Mouse (Mus musculus): Measurements from ENCODE around the gene Slc37a1.
A peak's percentile ranks its signal among the peaks of the same experiment; 100 is the strongest.
"Not testable (repeated sequence)": the region's sequence is repeated elsewhere in the genome, so short reads cannot be mapped to it uniquely, and the experiment has no call there.

Slc37a1 gene

DNA sequence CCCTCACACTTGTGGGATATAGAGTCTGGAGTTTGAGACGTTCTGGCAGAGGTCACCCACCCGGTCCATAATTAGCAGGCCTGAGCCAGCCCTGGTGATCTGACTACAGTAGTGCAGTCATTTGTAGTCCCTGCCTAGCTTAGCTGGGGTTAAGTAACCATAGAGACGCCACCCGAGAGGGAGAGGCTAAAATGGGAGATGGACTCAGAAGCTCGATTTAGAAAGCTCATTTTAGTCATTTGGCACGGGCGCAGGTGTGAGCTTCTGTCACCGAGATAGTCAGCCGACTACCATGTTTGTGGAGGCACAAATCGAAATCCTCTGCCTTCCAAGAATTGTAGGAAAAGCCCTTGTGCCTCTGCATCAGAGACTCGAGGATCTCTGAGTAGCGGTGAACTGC is 34.8 kb downstream of the Slc37a1 start:
- no peak for DNase-seq

DNA sequence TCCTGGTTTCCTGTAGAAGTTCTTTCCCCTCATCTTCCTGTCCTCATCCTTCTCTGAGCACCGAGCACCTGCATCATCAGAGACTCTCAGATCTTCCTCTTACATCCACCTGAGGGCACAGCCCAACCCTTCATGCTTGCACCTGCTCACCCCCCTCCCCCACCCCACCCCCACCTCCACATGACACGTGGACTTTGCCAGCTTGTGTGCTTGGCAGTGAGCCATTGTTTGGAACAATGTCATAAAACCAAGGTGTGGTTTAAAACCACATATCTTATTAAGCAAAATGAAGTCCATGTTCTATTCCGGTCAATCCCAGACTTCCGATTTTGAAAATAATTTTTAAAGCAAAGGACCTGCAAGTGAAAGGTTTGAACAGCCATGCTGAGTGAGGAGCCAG is 35.9 kb downstream of the Slc37a1 start:
- DNase-seq = no peak

DNA sequence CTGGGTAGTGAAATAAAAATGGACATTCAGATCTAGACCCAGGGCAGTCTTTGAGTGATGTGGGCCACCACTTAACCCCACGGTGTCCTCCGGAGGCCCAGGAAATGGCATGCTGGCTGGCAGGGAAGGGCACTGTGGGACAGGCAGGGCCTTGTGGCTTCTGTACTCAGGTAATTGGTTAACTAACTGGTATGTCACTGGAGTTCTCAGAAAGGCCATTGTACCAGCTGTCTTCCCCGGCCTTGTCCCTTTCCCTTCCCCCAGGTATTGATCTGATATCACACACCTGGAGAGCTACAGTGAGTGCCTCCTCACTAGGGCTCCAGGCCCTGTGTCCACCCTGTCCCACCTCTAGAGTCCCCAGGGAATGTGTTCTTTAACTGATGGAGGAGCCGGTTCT is 36.8 kb downstream of the Slc37a1 start:
- DNase-seq = no peak

DNA sequence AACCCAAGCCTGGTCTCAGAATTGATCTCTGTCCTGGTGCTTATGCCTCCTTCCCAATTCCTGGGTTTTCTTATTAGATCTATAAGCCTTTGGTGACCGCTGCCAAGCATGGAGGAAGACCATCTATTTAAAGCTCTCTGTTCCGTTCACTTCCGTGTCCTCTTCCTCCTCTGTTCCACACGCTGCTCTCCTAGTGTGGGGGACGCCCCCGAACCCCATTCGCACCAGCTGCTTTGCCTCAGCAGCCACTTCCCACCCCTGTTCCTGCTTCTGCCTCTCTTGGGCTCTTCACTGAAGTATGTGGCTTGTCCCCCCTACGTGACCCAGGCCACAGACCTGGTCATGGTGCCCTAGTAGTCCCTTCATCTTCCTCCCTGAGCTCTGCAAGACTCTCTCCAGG is 37.6 kb downstream of the Slc37a1 start:
- DNase-seq = no peak

DNA sequence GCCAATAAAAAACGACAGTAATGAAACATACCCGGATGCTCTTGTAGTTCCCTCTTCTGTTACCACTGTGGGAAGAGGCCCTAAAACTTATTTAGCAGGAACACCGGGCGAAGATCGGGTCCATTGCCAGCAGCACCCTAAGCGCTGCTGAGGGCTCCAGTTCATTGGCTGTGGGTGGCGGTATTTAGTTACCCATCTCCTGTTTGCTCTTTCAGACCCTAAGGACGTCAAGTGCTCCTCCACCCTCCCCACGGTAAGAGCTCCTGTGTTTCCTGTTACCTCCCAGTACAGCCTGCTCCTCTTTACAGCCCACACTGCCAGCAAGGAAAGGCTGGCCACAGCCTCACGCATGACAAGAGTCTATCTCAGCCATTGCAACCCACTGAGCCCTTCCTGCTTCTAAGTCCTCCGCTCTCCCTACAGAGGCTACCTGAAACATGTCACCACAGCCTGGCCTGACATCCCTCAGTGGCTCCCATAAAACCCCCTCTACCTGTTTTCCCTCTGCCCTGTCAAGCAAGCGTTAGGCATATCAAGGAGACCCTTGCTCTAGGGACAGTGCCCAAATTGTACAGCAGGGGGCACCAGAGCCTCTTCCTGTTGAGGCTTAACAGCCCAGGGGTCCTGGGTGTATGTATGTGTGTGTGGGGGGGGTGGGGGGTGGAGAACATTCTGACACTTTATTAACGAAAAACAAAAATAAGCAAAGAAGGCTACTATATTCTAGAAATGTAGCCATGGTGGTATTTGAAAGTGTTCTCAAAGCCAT is 39.0 kb downstream of the Slc37a1 start:
- peak; percentile 88 for DNase-seq

DNA sequence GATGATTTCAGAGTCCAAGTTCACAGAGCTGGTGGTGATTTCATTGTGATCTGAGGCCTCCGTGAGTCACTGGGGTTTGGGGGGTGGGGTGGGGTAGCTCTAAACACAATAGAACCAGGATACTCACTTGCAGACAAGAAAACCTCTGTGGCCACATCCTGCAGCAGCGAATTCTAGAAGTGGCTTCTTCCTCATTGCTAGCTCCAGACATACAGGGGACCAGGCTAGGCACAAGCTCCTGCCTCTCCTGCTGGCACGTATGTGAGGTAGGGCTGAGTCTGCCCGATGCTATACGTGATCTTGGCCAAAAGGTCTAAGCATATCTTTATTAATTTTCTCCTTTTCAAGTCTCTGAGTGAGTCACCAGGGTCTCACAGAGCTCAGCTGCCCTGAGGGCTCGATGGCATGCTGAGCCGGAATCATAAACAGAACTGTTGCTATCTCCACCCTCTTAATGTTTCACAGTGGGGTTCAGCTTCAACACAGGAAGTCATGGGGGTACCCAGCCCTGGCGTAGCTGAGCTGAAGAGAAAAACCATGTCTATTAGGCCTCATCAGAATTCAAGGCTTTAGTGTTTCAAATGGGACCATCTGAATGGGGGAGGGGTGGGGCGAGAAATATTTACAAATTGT is 39.7 kb downstream of the Slc37a1 start:
- peak; percentile 49 for DNase-seq

DNA sequence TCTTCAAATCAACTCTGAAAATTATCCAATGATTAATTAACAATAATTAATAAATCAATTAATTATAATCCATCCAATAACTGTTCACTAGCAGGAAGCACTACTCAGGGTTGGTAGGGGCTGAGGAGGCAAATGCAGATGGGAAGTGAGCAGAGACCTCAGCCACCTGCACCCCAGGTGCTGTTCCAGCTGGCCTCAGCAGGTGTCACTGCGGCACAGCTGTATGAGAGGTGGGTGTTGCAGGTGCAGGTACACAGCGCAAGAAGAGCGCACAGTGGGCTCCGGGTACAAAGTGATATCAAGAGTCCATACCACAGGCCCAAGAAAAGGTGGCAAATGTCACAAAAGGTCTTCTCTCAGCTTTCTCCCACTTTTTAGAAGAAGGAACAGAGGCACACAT is 41.9 kb downstream of the Slc37a1 start:
- peak; percentile 58 for DNase-seq

DNA sequence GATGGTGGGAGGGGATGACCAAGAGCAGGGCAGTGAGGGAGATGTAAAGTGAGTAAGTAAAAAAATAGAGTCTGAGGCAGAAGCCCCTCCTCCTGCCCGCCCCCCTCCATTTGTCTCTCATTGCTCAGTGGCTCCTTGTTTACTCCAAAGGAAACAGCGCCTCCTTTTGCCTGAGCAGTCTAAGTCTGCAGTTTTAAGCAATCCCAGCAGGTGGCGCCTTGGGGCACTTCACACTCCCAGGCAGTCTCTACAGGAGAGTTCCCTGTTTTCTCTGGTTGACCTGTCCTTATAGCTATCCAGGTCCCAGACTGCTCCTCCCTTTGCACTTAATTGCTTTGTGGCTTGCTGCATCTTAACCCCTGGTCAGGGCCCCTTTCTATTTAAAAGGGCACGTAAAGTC is 44.0 kb downstream of the Slc37a1 start:
- peak; percentile 80 for DNase-seq

DNA sequence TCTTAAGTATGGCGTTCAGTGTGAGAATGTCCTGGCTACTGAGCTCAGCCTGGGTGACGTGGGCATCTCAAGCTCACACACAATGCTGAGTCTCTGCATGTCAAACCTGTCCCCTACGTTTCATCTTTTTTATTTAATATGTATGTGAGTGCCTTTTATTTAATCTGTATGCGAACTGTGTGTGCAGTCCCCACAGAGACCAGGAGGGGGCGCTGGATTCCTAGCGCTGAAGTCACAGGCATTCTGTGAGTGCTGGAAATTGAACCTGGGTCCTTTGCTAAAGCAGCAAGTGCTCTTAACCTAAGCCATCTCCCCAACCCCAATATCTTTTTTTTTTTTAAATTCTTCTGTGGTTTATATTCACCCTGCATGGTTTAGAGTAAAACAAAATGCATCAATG is 44.7 kb downstream of the Slc37a1 start:
- DNase-seq = peak; percentile 40

DNA sequence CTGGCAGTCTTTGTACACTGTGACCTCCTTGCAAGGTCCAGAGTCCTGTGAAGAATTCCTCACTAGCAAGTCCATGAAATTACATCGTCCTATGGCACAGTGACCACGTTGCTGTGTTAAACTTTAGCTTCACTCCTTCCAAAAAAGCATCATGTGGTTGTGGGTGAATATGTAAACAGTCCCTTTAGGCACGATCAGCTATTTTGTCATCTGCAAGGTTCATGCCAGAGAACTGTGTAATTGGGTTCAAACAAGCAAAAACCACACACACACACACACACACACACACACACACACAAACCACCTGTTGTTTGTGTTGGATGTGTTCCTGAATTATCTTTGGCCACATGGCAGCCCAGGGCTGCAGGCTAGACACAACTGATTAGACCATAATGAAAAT is 45.3 kb downstream of the Slc37a1 start:
- no peak for DNase-seq

DNA sequence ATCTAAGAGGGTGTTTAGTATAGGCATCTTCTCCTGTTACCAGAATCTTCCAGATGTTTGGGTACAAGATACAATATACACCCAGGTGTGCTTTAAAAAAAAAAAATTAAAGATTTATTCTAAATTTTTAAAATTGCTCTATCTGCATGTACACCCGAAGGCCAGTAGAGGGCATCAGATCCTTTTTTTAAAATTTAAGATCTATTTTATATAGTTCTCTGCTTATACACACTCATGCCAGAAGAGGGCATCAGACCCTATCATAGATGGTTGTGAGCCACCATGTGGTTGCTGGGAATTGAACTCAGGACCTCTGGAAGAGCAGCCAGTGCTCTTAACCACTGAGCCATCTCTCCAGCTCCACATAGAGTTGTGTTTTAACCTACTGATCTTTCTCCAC is 45.7 kb downstream of the Slc37a1 start:
- DNase-seq = no peak

DNA sequence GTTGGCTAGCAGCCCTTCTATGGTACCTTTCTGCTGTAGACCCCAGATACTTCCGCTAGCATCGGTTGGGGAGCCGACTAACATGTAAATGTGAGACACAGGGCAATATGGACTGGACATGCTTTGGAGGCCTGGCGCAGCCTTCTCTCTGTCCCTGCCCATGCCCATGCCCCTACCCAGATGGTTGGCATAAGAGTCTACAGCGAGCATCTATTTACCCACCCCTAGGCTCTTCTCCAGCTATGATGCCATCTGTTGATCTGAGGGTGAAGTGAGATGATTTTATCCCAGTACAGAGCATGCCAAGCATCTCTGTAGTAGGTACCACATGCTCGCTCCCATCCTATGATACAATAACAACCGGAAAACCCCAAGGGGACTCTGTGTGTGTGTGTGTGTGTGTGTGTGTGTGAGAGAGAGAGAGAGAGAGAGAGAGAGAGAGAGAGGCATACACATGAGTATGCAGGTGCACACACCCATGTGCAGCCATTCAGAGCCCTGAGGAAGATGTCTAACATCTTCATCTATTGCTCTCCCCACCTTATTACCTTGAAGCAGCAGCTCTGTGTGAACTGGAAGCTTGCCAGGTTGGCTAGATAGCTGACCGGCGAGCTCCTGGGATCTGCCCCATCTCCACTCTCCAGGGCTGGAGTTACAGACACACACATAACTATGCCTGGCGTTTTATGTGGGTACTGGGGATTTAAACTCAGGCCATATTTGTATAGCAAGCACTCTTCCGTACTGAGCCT is 48.1 kb downstream of the Slc37a1 start:
- no peak for DNase-seq

DNA sequence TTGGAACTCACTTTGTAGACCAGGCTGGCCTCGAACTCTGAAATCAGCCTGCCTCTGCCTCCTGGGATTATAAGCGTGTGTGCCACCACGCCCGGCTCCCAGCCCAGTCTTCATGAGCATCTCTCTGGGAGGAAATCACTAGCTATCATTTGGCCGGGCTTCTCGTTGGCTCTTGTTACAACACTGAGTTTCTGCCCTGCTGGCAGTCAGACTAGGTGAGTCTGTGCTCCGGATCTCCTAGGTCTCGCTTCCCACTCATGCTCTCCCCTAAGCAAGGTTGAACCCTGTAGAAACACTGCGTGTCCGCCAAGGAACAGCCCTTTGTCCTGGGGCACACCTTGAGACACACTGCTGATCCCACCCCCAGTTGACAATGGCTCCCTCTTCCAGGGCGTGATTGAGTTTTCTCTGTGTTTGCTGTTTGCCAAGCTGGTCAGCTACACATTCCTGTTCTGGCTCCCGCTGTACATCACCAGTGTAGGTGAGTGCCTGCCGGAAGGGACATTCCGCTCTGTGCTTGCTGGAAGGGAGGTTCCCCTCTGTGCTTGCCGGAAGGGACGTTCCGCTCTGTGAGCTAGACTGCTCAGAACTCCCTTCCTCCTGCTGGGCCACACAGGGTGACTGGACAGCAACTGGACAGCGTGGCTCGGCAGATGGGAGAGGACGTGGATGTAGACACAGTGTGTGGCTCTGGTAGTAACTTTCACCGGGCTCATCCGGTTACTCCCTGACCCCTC is 48.9 kb downstream of the Slc37a1 start:
- no peak for DNase-seq

DNA sequence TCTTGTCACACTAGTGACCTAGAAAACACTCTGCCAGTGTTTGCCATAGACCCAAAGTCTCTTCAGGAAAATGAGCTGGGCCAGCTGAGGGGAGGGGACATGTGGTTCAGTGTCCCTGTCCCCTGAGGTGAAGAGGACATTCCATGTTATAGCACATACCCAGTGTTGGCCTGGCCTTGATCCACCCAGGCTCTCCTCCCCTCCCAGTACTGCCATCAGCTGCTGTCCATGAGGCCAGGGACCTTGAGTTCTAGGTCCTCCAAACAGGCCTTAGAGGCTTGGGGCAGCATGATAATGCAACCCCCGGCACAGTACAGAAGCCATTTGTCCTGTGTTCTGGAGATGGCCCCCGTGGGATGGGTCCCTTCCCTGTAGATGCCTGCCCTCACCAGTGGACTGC is 53.2 kb downstream of the Slc37a1 start:
- no peak for DNase-seq

DNA sequence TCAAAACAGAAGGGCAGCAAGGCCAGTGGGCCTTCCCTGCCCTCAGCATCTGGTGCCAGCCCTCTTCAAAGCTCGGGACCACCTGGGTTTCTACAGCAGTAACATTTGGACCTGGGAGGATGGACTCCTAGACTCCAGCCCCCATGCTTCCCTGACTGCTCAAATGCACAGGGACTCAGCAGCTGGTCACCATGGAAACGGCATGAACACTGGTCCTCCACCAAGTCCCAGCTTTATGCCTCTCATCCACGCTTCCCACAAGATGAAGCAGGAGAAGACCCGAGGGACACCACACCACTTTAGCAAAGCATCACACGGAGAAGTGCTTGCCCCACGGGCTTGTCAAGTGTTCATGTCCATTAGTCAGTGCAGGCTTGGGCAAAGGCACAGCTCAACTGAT is 55.6 kb downstream of the Slc37a1 start:
- no peak for DNase-seq

DNA sequence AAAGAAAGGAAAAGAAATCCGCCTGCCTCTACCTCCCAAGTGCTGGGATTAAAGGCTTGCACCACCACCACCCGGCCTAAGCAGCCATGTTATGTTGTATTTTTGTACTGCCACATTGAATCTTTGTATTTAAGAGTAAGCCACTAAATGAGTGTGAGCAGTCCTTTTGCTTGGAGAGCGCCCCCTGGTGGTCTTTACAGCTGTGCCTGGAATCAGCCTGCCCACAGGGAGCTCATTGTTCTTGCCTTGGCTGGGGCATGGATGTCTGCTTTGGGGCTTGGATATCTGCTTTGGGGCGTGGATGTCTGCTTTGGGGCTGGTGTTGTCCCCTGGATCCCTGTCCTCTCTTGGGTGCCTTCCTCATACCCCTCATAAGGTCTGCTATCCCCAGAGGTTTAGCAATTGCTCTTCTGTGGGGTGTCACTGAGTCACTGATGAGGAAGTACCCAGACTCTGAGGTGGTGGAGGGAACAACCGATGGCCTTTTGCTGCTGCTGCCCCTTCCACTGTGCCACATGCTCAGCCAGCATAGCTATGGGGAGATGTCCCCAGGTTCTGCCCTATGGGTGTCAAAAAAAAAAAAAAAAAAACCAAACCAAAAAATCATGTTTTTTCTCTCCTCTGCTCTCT is 57.7 kb downstream of the Slc37a1 start:
- DNase-seq = peak; percentile 92

DNA sequence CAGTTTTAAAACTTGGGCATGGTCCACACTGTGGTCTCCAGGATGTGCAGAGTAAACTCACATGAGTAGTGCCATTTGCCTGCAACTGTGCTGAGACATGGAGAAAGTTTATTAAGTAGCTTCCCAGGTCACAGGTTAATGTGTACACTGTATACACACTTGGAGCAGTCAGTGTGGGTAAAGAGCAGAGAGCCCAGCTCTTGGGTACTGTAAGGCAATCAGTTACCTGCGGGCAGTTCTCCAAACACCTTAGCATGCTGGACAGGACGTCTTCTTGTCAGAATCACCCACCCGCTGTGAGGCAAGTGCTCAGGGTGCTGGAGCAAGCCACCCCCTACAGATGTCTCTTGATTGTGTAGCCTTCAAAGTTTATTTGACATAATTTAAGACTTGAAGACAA is 58.2 kb downstream of the Slc37a1 start:
- DNase-seq = no peak

DNA sequence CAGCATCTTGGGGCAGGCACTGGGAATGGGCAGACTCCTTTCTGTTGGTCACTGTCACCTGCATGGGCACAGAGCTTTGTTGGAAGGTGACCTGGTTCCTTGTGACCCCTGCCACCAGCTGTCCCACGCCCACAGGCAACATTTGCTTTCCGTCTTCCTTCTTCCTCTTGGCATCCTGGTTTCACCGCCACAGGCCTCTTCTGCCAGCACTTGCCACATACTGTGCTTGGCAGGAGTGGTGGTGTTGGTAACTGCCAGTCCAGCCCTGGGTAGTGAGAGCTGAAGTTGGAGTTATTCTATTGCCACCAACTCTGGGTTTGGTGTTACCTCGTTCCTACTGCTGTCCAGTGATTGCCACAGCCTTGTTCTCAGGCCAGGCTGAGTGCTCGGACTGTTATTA is 61.5 kb downstream of the Slc37a1 start:
- DNase-seq = no peak

DNA sequence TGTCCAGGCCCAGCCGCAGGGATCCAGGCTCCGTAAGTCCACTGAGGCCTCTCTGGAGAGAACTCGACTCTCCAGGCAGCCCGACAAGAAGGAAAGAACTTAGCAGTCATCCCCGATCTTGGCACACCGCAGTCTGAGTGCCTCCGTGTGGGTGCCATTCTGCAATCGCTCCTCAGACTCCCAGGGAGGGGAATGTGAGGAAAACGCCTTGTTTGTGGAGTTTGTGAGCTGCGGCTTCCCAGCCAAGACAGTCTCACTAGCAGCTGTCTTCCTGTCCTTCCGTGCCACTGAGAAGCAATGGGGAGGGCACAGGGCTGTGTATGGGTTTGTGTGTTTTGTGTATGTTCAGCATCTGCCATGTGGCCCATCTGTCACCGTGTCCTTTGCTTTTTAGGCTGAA is 62.8 kb downstream of the Slc37a1 start:
- no peak for DNase-seq

DNA sequence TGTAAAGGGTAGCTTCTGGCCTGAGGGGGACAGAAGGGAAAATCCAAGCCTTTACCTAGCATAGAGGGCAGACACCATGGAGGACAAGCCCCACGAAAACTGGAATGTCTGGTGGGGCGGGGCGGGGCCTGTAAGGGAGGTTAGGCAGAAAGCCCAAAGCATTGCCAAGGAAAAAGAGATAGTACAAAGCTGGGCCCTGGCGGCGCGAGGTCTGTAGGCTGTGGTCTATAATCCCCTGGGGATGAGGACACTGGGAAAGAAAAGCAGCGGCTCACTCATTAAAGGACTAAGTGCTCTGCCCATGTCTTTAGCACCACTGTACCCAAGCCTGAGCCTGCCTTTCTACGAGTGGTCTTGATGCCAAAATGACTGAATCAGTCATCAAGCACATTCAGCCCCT is 65.4 kb downstream of the Slc37a1 start:
- DNase-seq = no peak

DNA sequence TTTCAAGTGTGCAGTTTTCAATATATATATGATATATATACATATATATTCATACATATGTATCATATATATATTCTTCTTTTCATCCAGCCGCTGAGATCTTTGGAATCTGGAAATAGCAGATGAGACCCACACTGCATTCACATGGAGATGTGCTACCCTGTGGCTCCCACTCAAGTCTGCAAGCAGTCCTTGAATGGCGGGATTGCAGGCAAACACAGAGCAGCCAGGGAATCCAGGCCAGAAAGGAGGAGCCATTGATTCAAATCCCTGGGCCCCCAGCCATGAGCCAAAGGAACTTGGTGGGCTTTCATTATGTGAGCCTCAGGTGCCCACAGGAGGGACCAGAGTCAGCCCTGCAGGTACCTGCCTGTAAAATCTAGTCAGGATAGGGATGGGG is 66.7 kb downstream of the Slc37a1 start:
- no peak for DNase-seq

DNA sequence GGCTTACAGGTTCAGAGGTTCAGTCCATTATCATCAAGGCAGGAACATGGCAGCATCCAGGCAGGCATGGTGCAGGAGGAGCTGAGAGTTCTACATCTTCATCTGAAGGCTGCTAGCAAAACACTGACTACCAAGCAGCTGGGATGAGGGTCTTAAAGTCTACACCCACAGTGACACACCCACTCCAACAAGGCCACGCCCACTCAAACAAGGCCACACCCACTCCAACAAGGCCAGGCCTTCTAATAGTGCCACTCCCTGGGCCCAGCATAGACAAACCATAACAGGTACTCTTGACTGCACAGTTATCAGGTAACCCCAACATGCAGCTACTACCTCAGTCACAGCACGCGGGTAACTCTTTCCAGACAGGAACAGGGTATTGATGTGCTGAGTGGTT is 68.1 kb downstream of the Slc37a1 start:
- not testable (repeated sequence) for DNase-seq

All from thymus, postnatal 4 days (tissue).